12 mouse cellular contexts compared by ENCODE assay signal in genomic region chr19:41663506-41664242, GRCm38 (mm10).
A peak's percentile ranks its signal among the peaks of the same experiment; 100 is the strongest.
DNase-seq lines count a peak whose midpoint lies in the region; ATAC-seq and TF ChIP-seq lines count a peak whose summit lies in the region.
"Had no signal": no experiment of that assay in that cellular context is flagged by ENCODE, and none has a peak within 500 bp of the region (broad histone marks: within the 10 kb centered on the region; RNA-seq: fewer than 3 reads in every experiment).

No protein-coding gene starts in this region.

- WGBS in forebrain, embryonic 13.5 days, result 9% methylated on average over 13 of the region's 13 CpGs
- 5% methylated on average over 13 of the region's 13 CpGs for WGBS in midbrain, embryonic 14.5 days
- 6% methylated on average over 13 of the region's 13 CpGs for WGBS in embryonic facial prominence, embryonic 10.5 days

- no peak overlapping the region for H3K27ac ChIP-seq in MEL (ENCODE audit: control insufficient read depth, low read depth, low read length)
- H3K27ac ChIP-seq in forebrain, embryonic 13.5 days, result peak overlapping the region; percentile 57
- H3K27ac ChIP-seq in midbrain, embryonic 14.5 days (replicated peaks; ENCODE audit: low read depth, low read length), result peak overlapping the region; percentile 83
- no peak overlapping the region for H3K27ac ChIP-seq in embryonic facial prominence, embryonic 10.5 days (replicated peaks)
- H3K27ac ChIP-seq: embryonic facial prominence, embryonic 15.5 days had no signal

- TF ChIP-seq POLR2A in MEL (IDR thresholded peaks at IDR 0.05; ENCODE audit: control insufficient read depth in 1 of 2, insufficient read depth in 1 of 2, low read depth in 1 of 2, low read length in 2 of 2, poor library complexity in 1 of 2), result no peak

- intact Hi-C loops in left cerebral cortex, postnatal 14 days (cut with DNase I), result no loop called here
- intact Hi-C loops in left cerebral cortex, postnatal 36 days (cut with DNase I), result no loop called here

- H3K9me3 ChIP-seq in MEL (replicated peaks; ENCODE audit: insufficient read depth, low read length), result no peaks in the 10 kb centered on the region
- H3K9me3 ChIP-seq in forebrain, embryonic 13.5 days (replicated peaks), result no peaks in the 10 kb centered on the region
- no peaks in the 10 kb centered on the region for H3K9me3 ChIP-seq in midbrain, embryonic 14.5 days (ENCODE audit: control insufficient read depth, low read length)
- H3K9me3 ChIP-seq in embryonic facial prominence, embryonic 10.5 days, result no peaks in the 10 kb centered on the region
- H3K9me3 ChIP-seq: embryonic facial prominence, embryonic 15.5 days had no signal

- no peak for TF ChIP-seq EP300 in MEL (IDR thresholded peaks at IDR 0.05; ENCODE audit: low read depth in 1 of 2, low read length in 2 of 2)

- no peak overlapping the region for H3K4me2 ChIP-seq in forebrain, embryonic 13.5 days
- no peak overlapping the region for H3K4me2 ChIP-seq in midbrain, embryonic 14.5 days (ENCODE audit: low read length)
- H3K4me2 ChIP-seq: embryonic facial prominence, embryonic 15.5 days had no signal

- TF ChIP-seq RAD21 in MEL (IDR thresholded peaks at IDR 0.05; ENCODE audit: low read depth, low read length), result no peak

- peak; percentile 44 to 56 for DNase-seq in cerebellum, postnatal 10 days
- DNase-seq in cerebellum, adult 8-10 months, result no peak
- no peak for DNase-seq in MEL (ENCODE audit: low read depth, low spot score)
- peak; percentile 69 for DNase-seq in midbrain, embryonic 14.5 days
- DNase-seq in embryonic facial prominence, embryonic 10.5 days (ENCODE audit: low spot score), result no peak
- DNase-seq in left cerebral cortex, postnatal 14 days (ENCODE audit: low spot score in 2 of 2), result no peak
- DNase-seq in left cerebral cortex, postnatal 36 days (ENCODE audit: low spot score in 2 of 2), result no peak
- DNase-seq: cerebellum, adult 9-10 months; liver, postnatal 0 days had no signal

- 0 out of 2 replicates have a peak, but pooled peaks have one; percentile 11 for ATAC-seq in forebrain, embryonic 13.5 days
- peak; percentile 39; the same call in 1 of the 2 replicates for ATAC-seq in midbrain, embryonic 14.5 days (ENCODE audit: low FRiP score, low TSS enrichment)
- ATAC-seq: intestine, postnatal 0 days; liver, postnatal 0 days had no signal

- peaks cover 10 to 19% of the 10 kb centered on the region in 2 experiments for H3K27me3 ChIP-seq in MEL (ENCODE audit: control insufficient read depth in 1 of 2, insufficient read depth in 2 of 2, low read length in 2 of 2)
- H3K27me3 ChIP-seq in forebrain, embryonic 13.5 days, result peaks cover 41% of the 10 kb centered on the region
- H3K27me3 ChIP-seq in midbrain, embryonic 14.5 days (ENCODE audit: control insufficient read depth, insufficient read depth, low read length), result peaks cover 6% of the 10 kb centered on the region; the same call in 1 of the 2 replicates
- peaks cover 98% of the 10 kb centered on the region for H3K27me3 ChIP-seq in embryonic facial prominence, embryonic 10.5 days (replicated peaks; ENCODE audit: low read depth, poor library complexity, severe bottlenecking)

- H3K4me1 ChIP-seq in MEL (ENCODE audit: control insufficient read depth in 1 of 2, insufficient read depth in 2 of 2, low read length in 2 of 2), result peaks cover 0 to 5% of the 10 kb centered on the region in 2 experiments; a peak in 1 of 4 replicates
- peaks cover 47% of the 10 kb centered on the region for H3K4me1 ChIP-seq in forebrain, embryonic 13.5 days
- H3K4me1 ChIP-seq in midbrain, embryonic 14.5 days (ENCODE audit: control insufficient read depth, insufficient read depth, low read length), result peaks cover 43% of the 10 kb centered on the region
- peaks cover 38% of the 10 kb centered on the region for H3K4me1 ChIP-seq in embryonic facial prominence, embryonic 10.5 days

- H3K36me3 ChIP-seq in MEL (ENCODE audit: control insufficient read depth in 1 of 2, insufficient read depth in 2 of 2, low read length in 2 of 2), result no peaks in the 10 kb centered on the region
- no peaks in the 10 kb centered on the region for H3K36me3 ChIP-seq in forebrain, embryonic 13.5 days (ENCODE audit: poor library complexity, severe bottlenecking)
- no peaks in the 10 kb centered on the region for H3K36me3 ChIP-seq in midbrain, embryonic 14.5 days (ENCODE audit: control insufficient read depth, insufficient read depth, low read length)
- H3K36me3 ChIP-seq in embryonic facial prominence, embryonic 10.5 days (replicated peaks), result no peaks in the 10 kb centered on the region
- H3K36me3 ChIP-seq: embryonic facial prominence, embryonic 15.5 days had no signal

- no peak for TF ChIP-seq CTCF in MEL (IDR thresholded peaks at IDR 0.05 in 2 of 3, conservative IDR thresholded peaks at IDR 0.05 in 1 of 3; ENCODE audit: control insufficient read depth in 1 of 3, insufficient read depth in 1 of 3, low read depth in 2 of 3, low read length in 3 of 3, poor library complexity in 1 of 3, severe bottlenecking in 1 of 3)

- H3K9ac ChIP-seq in MEL (ENCODE audit: control insufficient read depth, low read depth, low read length, poor library complexity, severe bottlenecking), result no peak overlapping the region
- H3K9ac ChIP-seq in forebrain, embryonic 13.5 days, result peak overlapping the region; percentile 30; the same call in 1 of the 2 replicates
- no peak overlapping the region; the same call in 1 of the 2 replicates for H3K9ac ChIP-seq in midbrain, embryonic 14.5 days (replicated peaks; ENCODE audit: low read length)
- H3K9ac ChIP-seq: embryonic facial prominence, embryonic 15.5 days; liver, postnatal 0 days had no signal

- no peak overlapping the region for H3K4me3 ChIP-seq in MEL (ENCODE audit: control insufficient read depth in 1 of 2, insufficient read depth in 1 of 2, low read depth in 2 of 2, low read length in 2 of 2)
- H3K4me3 ChIP-seq in forebrain, embryonic 13.5 days, result no peak overlapping the region
- H3K4me3 ChIP-seq in midbrain, embryonic 14.5 days (replicated peaks; ENCODE audit: low read depth, low read length), result no peak overlapping the region
- H3K4me3 ChIP-seq in embryonic facial prominence, embryonic 10.5 days, result no peak overlapping the region
- H3K4me3 ChIP-seq: embryonic facial prominence, embryonic 15.5 days had no signal

- no peaks in the 10 kb centered on the region for H3K79me2 ChIP-seq in MEL (ENCODE audit: control insufficient read depth, insufficient read depth, low read length, poor library complexity)

TF ChIP-seq in MEL, 35 proteins besides CTCF, POLR2A, EP300 and RAD21:
- TF ChIP-seq ZC3H11A (IDR thresholded peaks at IDR 0.05; ENCODE audit: low read depth, low read length), result no peak
- no peak for TF ChIP-seq CHD1 (IDR thresholded peaks at IDR 0.05; ENCODE audit: low read depth, low read length)
- TF ChIP-seq RCOR1 (IDR thresholded peaks at IDR 0.05; ENCODE audit: low read depth, low read length), result no peak
- TF ChIP-seq SMC3 (IDR thresholded peaks at IDR 0.05; ENCODE audit: low read depth, low read length), result no peak
- TF ChIP-seq USF1 (IDR thresholded peaks at IDR 0.05; ENCODE audit: low read depth, low read length), result peak; percentile 35; the same call in 1 of the 2 replicates
TF ChIP-seq in MEL: peak in this region for 1.

Comparison
In these comparisons a context has a peak if more than half of its experiments do, and no peak if none do; other contexts are left out.
1. DNase-seq: peak in cerebellum, postnatal 10 days (2 of 2) and midbrain, embryonic 14.5 days (single experiment); none in cerebellum, adult 8-10 months (single experiment), MEL (single experiment), embryonic facial prominence, embryonic 10.5 days (single experiment), left cerebral cortex, postnatal 14 days (0 of 2) and left cerebral cortex, postnatal 36 days (0 of 2).
2. H3K27ac ChIP-seq: peak in forebrain, embryonic 13.5 days (single experiment) and midbrain, embryonic 14.5 days (single experiment); none in MEL (single experiment) and embryonic facial prominence, embryonic 10.5 days (single experiment).